Mouse (Mus musculus) thymus, adult 2 months (tissue): ENCODE results near the gene Ercc1.

Source experiments
- CTCF ChIP-seq: fragments of 200-500 bp; IDR thresholded peaks from 2 replicates; pipeline ENCODE4 v1.5.1; 2012; ENCODE audit warnings: mild to moderate bottlenecking, control low read depth, low read length, moderate library complexity, borderline replicate concordance; ENCODE audit not compliant: control insufficient read depth, poor library complexity, insufficient read depth; ENCODE audit errors: extremely low read depth
- POLR2A ChIP-seq: fragments of 200-500 bp; IDR thresholded peaks from 2 replicates; pipeline ENCODE4 v1.6.1; 2012; ENCODE audit warnings: mild to moderate bottlenecking, low read length, control low read depth, moderate library complexity; ENCODE audit not compliant: control insufficient read depth, poor library complexity, insufficient read depth; ENCODE audit errors: extremely low read depth

DNA sequence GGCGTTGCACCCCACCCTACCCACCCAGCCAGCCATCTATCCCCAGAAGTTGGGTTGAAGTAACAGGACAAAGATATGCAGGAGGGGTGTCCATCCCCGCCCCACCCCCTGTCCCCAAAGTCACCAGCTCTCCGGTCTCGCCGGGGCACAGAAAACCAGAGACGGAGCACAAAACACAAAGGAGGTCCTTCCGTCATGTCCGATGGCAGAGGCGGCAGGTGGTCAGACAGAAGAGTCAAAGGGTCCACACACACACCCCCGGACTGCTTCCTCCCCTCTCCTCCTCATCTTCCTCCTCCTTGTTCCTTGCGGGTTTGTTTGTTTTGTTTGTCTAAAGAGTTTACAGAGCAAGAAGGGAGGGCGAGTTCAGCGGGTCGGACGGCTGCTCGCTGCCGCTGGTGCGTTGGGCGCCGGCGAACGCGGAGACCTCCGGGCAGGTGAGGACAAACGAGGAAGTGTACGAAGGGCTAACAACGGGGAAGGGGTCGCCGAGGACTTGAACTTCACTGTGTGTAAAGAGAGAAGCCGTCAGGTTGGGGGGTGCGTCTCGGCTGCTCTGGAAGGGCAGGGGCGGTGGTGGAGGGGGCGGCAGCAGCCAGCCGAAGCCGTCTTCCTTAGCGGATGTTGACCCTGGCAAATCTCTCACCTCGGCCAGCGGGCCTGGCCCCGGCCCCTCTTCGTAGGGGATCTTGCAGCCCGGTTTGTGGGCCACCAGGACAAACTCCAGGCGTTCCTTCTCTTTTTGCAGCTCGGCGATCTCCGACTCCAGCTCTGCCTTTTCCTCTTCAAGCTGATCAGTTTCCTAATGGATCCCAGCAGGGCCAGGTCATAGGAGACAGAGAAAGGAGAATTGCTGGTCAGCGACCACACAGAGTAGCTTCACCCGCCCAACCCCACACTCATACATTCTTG, 39.8 kb upstream of the Ercc1 start:
- TF ChIP-seq POLR2A = no peak
- no peak for TF ChIP-seq CTCF
